In genomic region chr11:74829812-74830211, GRCm38 (mm10) we compare ENCODE assay signal across 8 mouse cellular contexts. TPM values are rescaled to one million over a fixed set of nuclear protein-coding genes. Genes with fewer than 3 reads are reported as not detected.
A peak's percentile ranks its signal among the peaks of the same experiment; 100 is the strongest.
DNase-seq lines count a peak whose midpoint lies in the region; TF ChIP-seq lines count a peak whose summit lies in the region.

No protein-coding gene starts in this region.

- H3K9me3 ChIP-seq in CH12.LX (replicated peaks; ENCODE audit: low read length), result no peaks in the 10 kb centered on the region
- no peaks in the 10 kb centered on the region for H3K9me3 ChIP-seq in erythroblast, embryonic 14.5 days (ENCODE audit: control insufficient read depth, low read length)

- peaks cover 17 to 74% of the 10 kb centered on the region in 2 experiments for H3K4me1 ChIP-seq in CH12.LX (ENCODE audit: control insufficient read depth in 1 of 2, insufficient read depth in 2 of 2)
- H3K4me1 ChIP-seq in erythroblast, embryonic 14.5 days (ENCODE audit: control insufficient read depth), result peaks cover 82% of the 10 kb centered on the region

- 0% methylated on average over 16 of the region's 20 CpGs for WGBS in macrophage (ENCODE audit: missing documents)

- no peak for TF ChIP-seq RAD21 in CH12.LX (IDR thresholded peaks at IDR 0.05; ENCODE audit: low read depth, low read length)

- 0 out of 2 replicates have a peak, but pooled peaks have one; percentile 15 for TF ChIP-seq EP300 in CH12.LX (IDR thresholded peaks at IDR 0.05; ENCODE audit: low read length)

- H3K36me3 ChIP-seq in CH12.LX (replicated peaks in 1 of 2; ENCODE audit: control insufficient read depth in 1 of 2, insufficient read depth in 1 of 2, low read length in 1 of 2) (peaks cover 4 to 26% of the 10 kb centered on the region in 2 experiments), macrophage (ENCODE audit: inconsistent target) (no peaks in the 10 kb centered on the region)
- peaks cover 8% of the 10 kb centered on the region for H3K36me3 ChIP-seq in erythroblast, embryonic 14.5 days (ENCODE audit: control insufficient read depth)

- H3K9ac ChIP-seq in CH12.LX (ENCODE audit: insufficient read depth, low read depth), result peak overlapping the region; percentile 58

- in situ Hi-C loops in CH12.LX (cut with MboI; ENCODE audit: low pct_ligation_motif_present, low pct_unique_long_range_greater_than_20kb, low sequenced_read_pairs), result loop anchor here (5.0 to 25.0 kb wide), 2 partner anchors 183 to 443 kb away; partner anchors contain the start of gene Cluh

- DNase-seq in CH12.LX (ENCODE audit: extremely low read depth), result peak; percentile 97
- DNase-seq in adrenal gland, adult 2 months, result peak; percentile 91
- peak; percentile 84 to 88 for DNase-seq in heart, postnatal 14 days
- peak; percentile 55 to 63 for DNase-seq in layer of hippocampus, postnatal 25 days (ENCODE audit: extremely low spot score in 1 of 2, low spot score in 1 of 2)
- DNase-seq in right cerebral cortex, postnatal 25 days, result peak; percentile 72
- peak; percentile 88 for DNase-seq in yolk sac, embryonic 10.5 days (ENCODE audit: low spot score)

- TF ChIP-seq CTCF in CH12.LX (conservative IDR thresholded peaks at IDR 0.05 in 1 of 2, IDR thresholded peaks at IDR 0.05 in 1 of 2; ENCODE audit: low read depth in 2 of 2, low read length in 2 of 2), result no peak

- H3K4me3 ChIP-seq in CH12.LX (replicated peaks in 1 of 3; ENCODE audit: low read depth in 2 of 3, low read length in 2 of 3, poor library complexity in 1 of 3), result peak overlapping the region; percentile 43 to 68 (median 58)
- peak overlapping the region; percentile 81 for H3K4me3 ChIP-seq in erythroblast, embryonic 14.5 days (replicated peaks)
- peak overlapping the region; percentile 50 for H3K4me3 ChIP-seq in macrophage (ENCODE audit: inconsistent target)

- no peaks in the 10 kb centered on the region for H3K27me3 ChIP-seq in CH12.LX (replicated peaks)
- H3K27me3 ChIP-seq in erythroblast, embryonic 14.5 days (ENCODE audit: control insufficient read depth), result no peaks in the 10 kb centered on the region

- dilution Hi-C loops in CH12.LX (cut with MboI; ENCODE audit: extremely low pct_ligation_motif_present, extremely low pct_unique_long_range_greater_than_20kb, low sequenced_read_pairs), result no loop called here

- H3K79me2 ChIP-seq in CH12.LX (replicated peaks; ENCODE audit: control insufficient read depth, extremely low read depth, insufficient read depth, poor library complexity, severe bottlenecking) (peaks cover 7% of the 10 kb centered on the region), macrophage (ENCODE audit: inconsistent target) (peaks cover 24% of the 10 kb centered on the region)

- peak overlapping the region; percentile 93 for H3K27ac ChIP-seq in CH12.LX (ENCODE audit: insufficient read depth, low read depth)
- H3K27ac ChIP-seq in macrophage, result peak overlapping the region; percentile 98

- intact Hi-C loops in heart, postnatal 14 days (cut with DNase I), result no loop called here

- H3K4me2 ChIP-seq in CH12.LX (ENCODE audit: insufficient read depth, low read depth, poor library complexity, severe bottlenecking), result peak overlapping the region; percentile 96

- peak; percentile 39; the same call in 1 of the 2 replicates for TF ChIP-seq POLR2A in CH12.LX (IDR thresholded peaks at IDR 0.05; ENCODE audit: low read depth, low read length)

TF ChIP-seq in CH12.LX, 34 proteins besides CTCF, POLR2A, EP300 and RAD21:
- TF ChIP-seq TBP (conservative IDR thresholded peaks at IDR 0.05; ENCODE audit: low read depth, low read length) (peak; percentile 41; the same call in 1 of the 2 replicates), MEF2A (IDR thresholded peaks at IDR 0.05; ENCODE audit: borderline replicate concordance, low read depth, low read length) (0 out of 2 replicates have a peak, but pooled peaks have one; percentile 44), NELFE (IDR thresholded peaks at IDR 0.05; ENCODE audit: low read depth, low read length) (peak; percentile 10; the same call in 1 of the 2 replicates), CHD1 (IDR thresholded peaks at IDR 0.05; ENCODE audit: low read depth, low read length) (0 out of 2 replicates have a peak, but pooled peaks have one; percentile 70), UBTF (IDR thresholded peaks at IDR 0.05; ENCODE audit: low read depth, low read length) (peak; percentile 63; the same call in 1 of the 2 replicates), SIN3A (IDR thresholded peaks at IDR 0.05; ENCODE audit: low read length) (no peak), IRF4 (IDR thresholded peaks at IDR 0.05; ENCODE audit: low read depth, low read length) (0 out of 2 replicates have a peak, but pooled peaks have one; percentile 26), USF1 (IDR thresholded peaks at IDR 0.05; ENCODE audit: low read depth, low read length) (no peak), BHLHE40 (IDR thresholded peaks at IDR 0.05; ENCODE audit: low read depth, low read length) (0 out of 2 replicates have a peak, but pooled peaks have one; percentile 31), ELF1 (IDR thresholded peaks at IDR 0.05; ENCODE audit: low read depth, low read length) (peak; percentile 90), POLR2AphosphoS2 (IDR thresholded peaks at IDR 0.05; ENCODE audit: low read depth, low read length) (peak; percentile 89; the same call in 1 of the 2 replicates), NRF1 (IDR thresholded peaks at IDR 0.05; ENCODE audit: low read depth, low read length) (peak; percentile 48; the same call in 1 of the 2 replicates), TCF12 (IDR thresholded peaks at IDR 0.05; ENCODE audit: low read depth, low read length) (no peak; the same call in 1 of the 2 replicates), MYC (IDR thresholded peaks at IDR 0.05; ENCODE audit: low read depth, low read length) (0 out of 2 replicates have a peak, but pooled peaks have one; percentile 20)
TF ChIP-seq in CH12.LX: peak in this region for 11.

RNA-seq across cellular contexts. Expression of gene Mnt, which starts 0.9 kb away (rescaled TPM):
- total RNA-seq in CH12.LX (2012; rRNA removed), result 3.6 and 4.7 TPM in 2 replicates
- 1.4 and 1.6 TPM in 2 replicates for total RNA-seq in CH12.LX (2014; rRNA removed)
- polyA plus RNA-seq in CH12.LX (2012; ENCODE audit: insufficient read length, low read depth), result 29.0 and 30.6 TPM in 2 replicates
- 10 to 100 TPM; 23.4 to 25.2 TPM for total RNA-seq in adrenal gland, adult 2 months (2021)
- 31.1 and 46.9 TPM in 2 replicates for polyA plus RNA-seq in adrenal gland, adult 2 months (2012; rRNA removed)
- 3.4 and 3.7 TPM in 2 replicates for polyA plus RNA-seq in erythroblast, embryonic 14.5 days (2012)
- 10 to 100 TPM; 10.5 to 11.6 TPM for total RNA-seq in heart, postnatal 14 days (2021)
- total RNA-seq in layer of hippocampus, postnatal 25 days (2021), result 10 to 100 TPM; 28.9 to 34.4 TPM
- 10 to 100 TPM in 21 of 26 experiments, 1 to 10 TPM in 5; 3.0 to 55.2 (median 34.8) TPM for total RNA-seq in macrophage (2018; cell fraction: chromatin; rRNA removed)
- total RNA-seq in macrophage (2018; cell fraction: cytosol; rRNA removed), result 10 to 100 TPM in 25 of 26 experiments, 1 to 10 TPM in 1; 6.5 to 66.5 (median 35.6) TPM
- total RNA-seq in macrophage (2018; cell fraction: nucleus; rRNA removed), result 10 to 100 TPM in 24 of 26 experiments, 1 to 10 TPM in 2; 4.1 to 71.3 (median 38.9) TPM
- polyA plus RNA-seq in macrophage (2018), result 21.8 to 49.6 TPM (median 29.0 TPM) in 3 replicates

RNA-seq across cellular contexts. Expression of gene Mettl16, which starts 59.2 kb away (rescaled TPM):
- total RNA-seq in CH12.LX (2012; rRNA removed) (79.3 and 100 TPM in 2 replicates), CH12.LX (2014; rRNA removed) (80.0 and 90.7 TPM in 2 replicates)
- polyA plus RNA-seq in CH12.LX (2012; ENCODE audit: insufficient read length, low read depth) (111 and 119 TPM in 2 replicates), macrophage (2018) (8.7 to 21.0 TPM (median 15.0 TPM) in 3 replicates)
- 10 to 100 TPM; 33.2 to 33.7 TPM for total RNA-seq in adrenal gland, adult 2 months (2021)
- 1.5 and 3.2 TPM in 2 replicates for polyA plus RNA-seq in adrenal gland, adult 2 months (2012; rRNA removed)
- polyA plus RNA-seq in erythroblast, embryonic 14.5 days (2012), result 0.70 and 1.2 TPM in 2 replicates
- 10 to 100 TPM; 11.2 to 14.2 TPM for total RNA-seq in heart, postnatal 14 days (2021)
- total RNA-seq in layer of hippocampus, postnatal 25 days (2021), result 10 to 100 TPM; 27.0 to 27.5 TPM
- total RNA-seq in macrophage (2018; cell fraction: chromatin; rRNA removed), result 10 to 100 TPM in 24 of 26 experiments, 1 to 10 TPM in 2; 8.4 to 43.9 (median 25.7) TPM
- 10 to 100 TPM in 20 of 26 experiments, 1 to 10 TPM in 6; 7.0 to 17.0 (median 12.0) TPM for total RNA-seq in macrophage (2018; cell fraction: cytosol; rRNA removed)
- total RNA-seq in macrophage (2018; cell fraction: nucleus; rRNA removed), result 10 to 100 TPM in 17 of 26 experiments, 1 to 10 TPM in 9; 6.0 to 32.1 (median 13.7) TPM

Comparison
In these comparisons a context has a peak if more than half of its experiments do, and no peak if none do; other contexts are left out.
1. Peak in every context shown above with its lines: DNase-seq, H3K4me3 ChIP-seq and H3K27ac ChIP-seq.